Mouse (Mus musculus): ENCODE results near the gene Mfap3l.
"Not testable (repeated sequence)": the region's sequence is repeated elsewhere in the genome, so short reads cannot be mapped to it uniquely, and the experiment has no call there.

Mfap3l gene

GRCm38 (mm10) chr8:60632250-60632932, at the start of gene Mfap3l:
Gene Mfap3l, plus strand, starts transcription at chr8:60632827.
- DNase-seq = peak; percentile 95

GRCm38 (mm10) chr8:60583369-60583768, 49.3 kb upstream of the Mfap3l start:
- no peak for DNase-seq

- not testable (repeated sequence) for DNase-seq
Measured at GRCm38 (mm10) chr8:60591352-60592105, 41.1 kb upstream of the Mfap3l start.

- DNase-seq = peak; percentile 64
Measured at GRCm38 (mm10) chr8:60594761-60595160, 37.9 kb upstream of the Mfap3l start.

- DNase-seq = no peak
Measured at GRCm38 (mm10) chr8:60611580-60612111, 21.0 kb upstream of the Mfap3l start.

GRCm38 (mm10) chr8:60616928-60617327, 15.7 kb upstream of the Mfap3l start:
- peak; percentile 66 for DNase-seq

- no peak for DNase-seq
Measured at GRCm38 (mm10) chr8:60621561-60621960, 11.1 kb upstream of the Mfap3l start.

- DNase-seq = no peak
Measured at GRCm38 (mm10) chr8:60622056-60622455, 10.6 kb upstream of the Mfap3l start.

- DNase-seq = no peak
Measured at GRCm38 (mm10) chr8:60623438-60623837, 9.2 kb upstream of the Mfap3l start.

- no peak for DNase-seq
Measured at GRCm38 (mm10) chr8:60624722-60625121, 7.9 kb upstream of the Mfap3l start.

GRCm38 (mm10) chr8:60627937-60628336, 4.7 kb upstream of the Mfap3l start:
- DNase-seq = no peak

- no peak for DNase-seq
Measured at GRCm38 (mm10) chr8:60629059-60629458, 3.6 kb upstream of the Mfap3l start.

GRCm38 (mm10) chr8:60631504-60631934, 1.1 kb upstream of the Mfap3l start:
- DNase-seq = peak; percentile 81

GRCm38 (mm10) chr8:60632933-60633655, 467 bp downstream of the Mfap3l start:
- DNase-seq = no peak

- DNase-seq = no peak
Measured at GRCm38 (mm10) chr8:60634921-60635320, 2.3 kb downstream of the Mfap3l start.

GRCm38 (mm10) chr8:60635846-60636245, 3.2 kb downstream of the Mfap3l start:
- DNase-seq = no peak

- no peak for DNase-seq
Measured at GRCm38 (mm10) chr8:60640046-60640445, 7.4 kb downstream of the Mfap3l start.

GRCm38 (mm10) chr8:60643416-60644020, 10.9 kb downstream of the Mfap3l start:
- DNase-seq = no peak

GRCm38 (mm10) chr8:60645164-60645563, 12.5 kb downstream of the Mfap3l start:
- DNase-seq = no peak

- DNase-seq = no peak
Measured at GRCm38 (mm10) chr8:60645911-60646310, 13.3 kb downstream of the Mfap3l start.

- no peak for DNase-seq
Measured at GRCm38 (mm10) chr8:60647291-60647690, 14.7 kb downstream of the Mfap3l start.

- DNase-seq = no peak
Measured at GRCm38 (mm10) chr8:60649081-60649480, 16.5 kb downstream of the Mfap3l start.

GRCm38 (mm10) chr8:60650119-60650518, 17.5 kb downstream of the Mfap3l start:
- DNase-seq = no peak
